Mouse (Mus musculus) neural tube, embryonic 10.5 days (tissue): ENCODE measurements at regions not wholly inside any gene's neighbourhood (a gene's known extent, or its start where the extent isn't known, plus 50 kb on each side); places are given as distances from the start of the nearest gene placed in this dataset.
A peak's percentile ranks its signal among the peaks of the same experiment; 100 is the strongest.

Experiments used
- DNase-seq: peaks from one replicate; pipeline ENCODE4 v3.0.0-alpha.2; 2017; ENCODE audit warnings: low spot score; ENCODE audit errors: extremely low spot score

GRCm38 (mm10) chr6:93488441-93488955 lies 545.2 kb upstream of the Adamts9 start:
- no peak for DNase-seq

GRCm38 (mm10) chr6:93478521-93478920 lies 535.2 kb upstream of the Adamts9 start:
- DNase-seq, result no peak

GRCm38 (mm10) chr6:93474981-93475380 lies 531.7 kb upstream of the Adamts9 start:
- no peak for DNase-seq

- no peak for DNase-seq
These were observed 524.6 kb upstream of the Adamts9 start for GRCm38 (mm10) chr6:93467867-93468266.

- no peak for DNase-seq
These were observed 519.6 kb upstream of the Adamts9 start for GRCm38 (mm10) chr6:93462861-93463260.

GRCm38 (mm10) chr6:93461374-93461773 lies 518.1 kb upstream of the Adamts9 start:
- DNase-seq, result no peak

GRCm38 (mm10) chr6:93457613-93458012 lies 514.3 kb upstream of the Adamts9 start:
- DNase-seq, result no peak

- no peak for DNase-seq
These were observed 513.2 kb upstream of the Adamts9 start for GRCm38 (mm10) chr6:93456383-93457033.

GRCm38 (mm10) chr6:93445568-93445967 lies 502.3 kb upstream of the Adamts9 start:
- no peak for DNase-seq

- no peak for DNase-seq
These were observed 501.8 kb upstream of the Adamts9 start for GRCm38 (mm10) chr6:93445124-93445523.

GRCm38 (mm10) chr6:93443766-93444557 lies 500.7 kb upstream of the Adamts9 start:
- DNase-seq, result peak; percentile 22

GRCm38 (mm10) chr6:93433446-93433845 lies 490.2 kb upstream of the Adamts9 start:
- DNase-seq, result no peak

GRCm38 (mm10) chr6:93426141-93426540 lies 482.8 kb upstream of the Adamts9 start:
- no peak for DNase-seq

- no peak for DNase-seq
These were observed 479.6 kb upstream of the Adamts9 start for GRCm38 (mm10) chr6:93422906-93423305.

GRCm38 (mm10) chr6:93422253-93422652 lies 479.0 kb upstream of the Adamts9 start:
- no peak for DNase-seq

GRCm38 (mm10) chr6:93417625-93418024 lies 474.3 kb upstream of the Adamts9 start:
- no peak for DNase-seq

- DNase-seq, result no peak
These were observed 472.7 kb upstream of the Adamts9 start for GRCm38 (mm10) chr6:93416006-93416405.

GRCm38 (mm10) chr6:93411077-93411452 lies 467.8 kb upstream of the Adamts9 start:
- no peak for DNase-seq

GRCm38 (mm10) chr6:93410416-93411076 lies 467.3 kb upstream of the Adamts9 start:
- peak; percentile 32 for DNase-seq

- DNase-seq, result no peak
These were observed 455.3 kb upstream of the Adamts9 start for GRCm38 (mm10) chr6:93398551-93398950.

GRCm38 (mm10) chr6:93397074-93397473 lies 453.8 kb upstream of the Adamts9 start:
- DNase-seq, result no peak

- no peak for DNase-seq
These were observed 452.7 kb upstream of the Adamts9 start for GRCm38 (mm10) chr6:93395952-93396351.
